Mouse (Mus musculus) embryonic facial prominence, embryonic 11.5 days (tissue): ENCODE data around the gene Igsf21. TPM values are rescaled to one million over a fixed set of nuclear protein-coding genes. Genes with fewer than 3 reads are reported as not detected.
A peak's percentile ranks its signal among the peaks of the same experiment; 100 is the strongest.

Experiments
- ATAC-seq: fragments of 200-750 bp; cut with Nextera tagmentation; replicated peaks from 2 replicates; pipeline ENCODE4 v1.8.0; 2017; ENCODE audit warnings: low read depth; ENCODE audit not compliant: insufficient number of reproducible peaks, low FRiP score, low TSS enrichment
- DNase-seq: peaks from one replicate; pipeline ENCODE4 v3.0.0-alpha.2; 2015; ENCODE audit warnings: low spot score
- H3K27ac ChIP-seq: fragments of 300-500 bp; sonication (generic); replicated peaks from 2 replicates; pipeline ENCODE4 v1.5.1; 2014; ENCODE audit warnings: mild to moderate bottlenecking, low read depth, low read length, control low read depth
- H3K27me3 ChIP-seq: fragments of 300-500 bp; sonication (generic); 2 replicates; pipeline ENCODE4 v1.6.1; 2014; ENCODE audit warnings: mild to moderate bottlenecking, low read length, moderate library complexity, mixed read lengths; ENCODE audit not compliant: control insufficient read depth, insufficient read depth
- H3K36me3 ChIP-seq: fragments of 300-500 bp; sonication (generic); replicated peaks from 2 replicates; pipeline ENCODE4 v1.6.1; 2014; ENCODE audit warnings: low read depth, mild to moderate bottlenecking, low read length, moderate library complexity, mixed read lengths; ENCODE audit not compliant: control insufficient read depth, insufficient read depth
- H3K4me1 ChIP-seq: fragments of 300-500 bp; sonication (generic); 2 replicates; pipeline ENCODE4 v1.6.1; 2014; ENCODE audit warnings: low read length, mixed read lengths; ENCODE audit not compliant: control insufficient read depth, insufficient read depth
- H3K4me2 ChIP-seq: fragments of 300-500 bp; sonication (generic); 2 replicates; pipeline ENCODE4 v1.6.1; 2014; ENCODE audit warnings: low read depth, mild to moderate bottlenecking, control low read depth, low read length, moderate library complexity
- H3K4me3 ChIP-seq: fragments of 300-500 bp; sonication (generic); 2 replicates; pipeline ENCODE4 v1.5.1; 2014; ENCODE audit warnings: low read depth, low read length, control low read depth
- H3K9ac ChIP-seq: fragments of 300-500 bp; sonication (generic); replicated peaks from 2 replicates; pipeline ENCODE4 v1.6.1; 2014; ENCODE audit warnings: mild to moderate bottlenecking, control low read depth, low read length
- H3K9me3 ChIP-seq: fragments of 300-500 bp; sonication (generic); replicated peaks from 2 replicates; pipeline ENCODE4 v1.6.1; 2016; ENCODE audit warnings: mild to moderate bottlenecking, low read length, inconsistent platforms, mixed read lengths; ENCODE audit not compliant: control insufficient read depth
- WGBS: fragments of 180-500 bp; shearing (Covaris S2); extraction: QIAGEN DNeasy Blood & Tissue Kit; methylation state at CpG from one replicate; pipeline ENCODE4 v1.1.7; 2014; 5-methylcytosine and 5-hydroxymethylcytosine counted together
- polyA plus RNA-seq: library from polyadenylated mRNA; unstranded; fragments of >200 nt; fragmentation: Nextera tagmentation; extraction: Ambion mirVana; gene quantifications from 2 replicates; pipeline ENCODE4 v1.2.1, GENCODE M21; 2014

Igsf21 gene
- polyA plus RNA-seq, 1 experiment from 2014 or later, result 0.95 TPM

- Histone ChIP-seq H3K9me3 (no peaks in the 10 kb centered on the region), H3K9ac (no peak overlapping the region), H3K27me3 (no peaks in the 10 kb centered on the region), H3K4me2 (no peak overlapping the region), H3K4me1 (no peaks in the 10 kb centered on the region), H3K4me3 (no peak overlapping the region), H3K36me3 (no peaks in the 10 kb centered on the region), H3K27ac (no peak overlapping the region)
- ATAC-seq, result no peak
- 40% methylated on average over 6 of the region's 6 CpGs for WGBS
- DNase-seq, result no peak
Observed at GRCm38 (mm10) chr4:140202196-140202595, 44.4 kb downstream of the Igsf21 start.

GRCm38 (mm10) chr4:140200296-140200695 lies 46.3 kb downstream of the Igsf21 start:
- no peak overlapping the region for H3K4me2 ChIP-seq
- no peak overlapping the region for H3K9ac ChIP-seq
- no peaks in the 10 kb centered on the region for H3K27me3 ChIP-seq
- no peak for DNase-seq
- 78% methylated on average over 14 of the region's 14 CpGs for WGBS
- H3K36me3 ChIP-seq, result no peaks in the 10 kb centered on the region
- no peak for ATAC-seq
- no peak overlapping the region for H3K27ac ChIP-seq
- no peak overlapping the region for H3K4me3 ChIP-seq
- no peaks in the 10 kb centered on the region for H3K4me1 ChIP-seq
- H3K9me3 ChIP-seq, result no peaks in the 10 kb centered on the region

- H3K4me2 ChIP-seq, result no peak overlapping the region
- no peaks in the 10 kb centered on the region for H3K27me3 ChIP-seq
- H3K9me3 ChIP-seq, result no peaks in the 10 kb centered on the region
- H3K9ac ChIP-seq, result no peak overlapping the region
- no peak overlapping the region for H3K27ac ChIP-seq
- H3K36me3 ChIP-seq, result no peaks in the 10 kb centered on the region
- ATAC-seq (no peak), DNase-seq (no peak)
- no peaks in the 10 kb centered on the region for H3K4me1 ChIP-seq
- WGBS, result 65% methylated on average over 9 of the region's 9 CpGs
- H3K4me3 ChIP-seq, result no peak overlapping the region
Observed at GRCm38 (mm10) chr4:140196717-140197116, 49.9 kb downstream of the Igsf21 start.

- no peaks in the 10 kb centered on the region for H3K4me1 ChIP-seq
- H3K36me3 ChIP-seq, result no peaks in the 10 kb centered on the region
- no peaks in the 10 kb centered on the region for H3K9me3 ChIP-seq
- ATAC-seq (no peak), DNase-seq (no peak)
- no peak overlapping the region for H3K4me2 ChIP-seq
- no peak overlapping the region for H3K9ac ChIP-seq
- H3K27ac ChIP-seq, result no peak overlapping the region
- no peak overlapping the region for H3K4me3 ChIP-seq
- H3K27me3 ChIP-seq, result no peaks in the 10 kb centered on the region
- 90% methylated on average over 18 of the region's 18 CpGs for WGBS
Observed at GRCm38 (mm10) chr4:140192276-140193002, 54.1 kb downstream of the Igsf21 start.

GRCm38 (mm10) chr4:140189601-140190000 lies 57.0 kb downstream of the Igsf21 start:
- Histone ChIP-seq H3K9me3 (no peaks in the 10 kb centered on the region), H3K4me1 (no peaks in the 10 kb centered on the region), H3K4me3 (no peak overlapping the region), H3K9ac (no peak overlapping the region), H3K27ac (no peak overlapping the region), H3K36me3 (no peaks in the 10 kb centered on the region), H3K4me2 (no peak overlapping the region), H3K27me3 (no peaks in the 10 kb centered on the region)
- DNase-seq (no peak), ATAC-seq (no peak)
- WGBS, result 86% methylated on average over 9 of the region's 9 CpGs

GRCm38 (mm10) chr4:140188626-140189025 lies 58.0 kb downstream of the Igsf21 start:
- no peaks in the 10 kb centered on the region for H3K4me1 ChIP-seq
- no peak overlapping the region for H3K27ac ChIP-seq
- 78% methylated on average over 7 of the region's 7 CpGs for WGBS

GRCm38 (mm10) chr4:140187404-140188145 lies 59.0 kb downstream of the Igsf21 start:
- Histone ChIP-seq H3K4me3 (no peak overlapping the region), H3K27me3 (no peaks in the 10 kb centered on the region), H3K27ac (no peak overlapping the region), H3K9ac (no peak overlapping the region), H3K4me1 (no peaks in the 10 kb centered on the region), H3K4me2 (no peak overlapping the region), H3K36me3 (no peaks in the 10 kb centered on the region), H3K9me3 (no peaks in the 10 kb centered on the region)
- ATAC-seq (0 out of 2 replicates have a peak, but pooled peaks have one; percentile 44), DNase-seq (no peak)
- WGBS, result 66% methylated on average over 8 of the region's 8 CpGs

More at GRCm38 (mm10) chr4:140188626-140189025, 58.0 kb downstream of the Igsf21 start:
- ATAC-seq (no peak), DNase-seq (no peak)
- Histone ChIP-seq H3K36me3 (no peaks in the 10 kb centered on the region), H3K9ac (no peak overlapping the region), H3K27me3 (no peaks in the 10 kb centered on the region), H3K4me3 (no peak overlapping the region), H3K4me2 (no peak overlapping the region), H3K9me3 (no peaks in the 10 kb centered on the region)

- H3K9ac ChIP-seq, result no peak overlapping the region
- DNase-seq, result no peak
- no peak overlapping the region for H3K4me2 ChIP-seq
- no peaks in the 10 kb centered on the region for H3K4me1 ChIP-seq
- H3K4me3 ChIP-seq, result no peak overlapping the region
- H3K27ac ChIP-seq, result no peak overlapping the region
- ATAC-seq, result no peak
- H3K9me3 ChIP-seq, result no peaks in the 10 kb centered on the region
- no peaks in the 10 kb centered on the region for H3K36me3 ChIP-seq
- no peaks in the 10 kb centered on the region for H3K27me3 ChIP-seq
- WGBS, result 65% methylated on average over 6 of the region's 6 CpGs
Observed at GRCm38 (mm10) chr4:140179576-140179975, 67.0 kb downstream of the Igsf21 start.
